Mouse (Mus musculus) midbrain, embryonic 10.5 days (tissue): ENCODE results near the gene Bag2. TPM values are rescaled to one million over a fixed set of nuclear protein-coding genes. Genes with fewer than 3 reads are reported as not detected.
A peak's percentile ranks its signal among the peaks of the same experiment; 100 is the strongest.

Source experiments
- DNase-seq: peaks from one replicate; pipeline ENCODE4 v3.0.0-alpha.2; 2017; ENCODE audit warnings: low spot score
- H3K27ac ChIP-seq: fragments of 300-500 bp; sonication (generic); replicated peaks from 2 replicates; pipeline ENCODE4 v1.5.1; 2016; ENCODE audit warnings: mild to moderate bottlenecking
- H3K27me3 ChIP-seq: fragments of 300-500 bp; sonication (generic); 2 replicates; pipeline ENCODE4 v1.6.1; 2016; ENCODE audit warnings: low read depth, mild to moderate bottlenecking; ENCODE audit not compliant: poor library complexity, severe bottlenecking
- H3K36me3 ChIP-seq: fragments of 300-500 bp; sonication (generic); 2 replicates; pipeline ENCODE4 v1.6.1; 2016; ENCODE audit warnings: mild to moderate bottlenecking, moderate library complexity
- H3K4me1 ChIP-seq: fragments of 300-500 bp; sonication (generic); 2 replicates; pipeline ENCODE4 v1.6.1; 2016
- H3K4me3 ChIP-seq: fragments of 300-500 bp; sonication (generic); 2 replicates; pipeline ENCODE4 v1.5.1; 2016; ENCODE audit warnings: mild to moderate bottlenecking, moderate library complexity
- H3K9me3 ChIP-seq: fragments of 300-500 bp; sonication (generic); replicated peaks from 2 replicates; pipeline ENCODE4 v1.6.1; 2016; ENCODE audit warnings: mild to moderate bottlenecking
- WGBS: fragments of 180-500 bp; shearing (Covaris S2); methylation state at CpG from one replicate; pipeline ENCODE4 v1.1.7; 2016; 5-methylcytosine and 5-hydroxymethylcytosine counted together
- polyA plus RNA-seq: library from polyadenylated mRNA; unstranded; fragments of >200 nt; fragmentation: Nextera tagmentation; extraction: Ambion mirVana; gene quantifications from 2 replicates; pipeline ENCODE4 v1.2.1, GENCODE M21; 2016

The Bag2 gene
- polyA plus RNA-seq, 1 experiment from 2014 or later: 52.2 TPM

DNA sequence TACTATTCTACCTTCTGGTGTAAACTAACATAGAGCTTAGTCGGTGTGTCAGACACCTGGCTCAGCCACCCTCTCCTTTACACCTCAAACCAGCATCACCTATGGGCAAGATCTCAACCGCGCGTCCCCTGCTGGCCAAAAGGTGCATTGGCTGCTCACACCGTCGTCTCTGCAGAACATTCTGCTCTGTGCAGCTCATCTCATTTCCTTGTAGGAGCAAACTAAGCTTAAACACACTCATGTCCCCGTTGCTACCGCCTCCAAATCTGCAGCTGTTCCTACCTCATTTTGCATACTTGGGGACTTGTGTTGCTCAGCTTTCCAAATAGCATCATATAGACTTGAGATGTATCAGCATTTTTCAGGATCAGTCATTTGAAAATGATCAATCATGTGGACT, 14.7 kb downstream of the Bag2 start:
- no peak overlapping the region for H3K27ac ChIP-seq
- H3K4me1 ChIP-seq: no peaks in the 10 kb centered on the region
- peak; percentile 39 for DNase-seq
- H3K9me3 ChIP-seq: no peaks in the 10 kb centered on the region
- no peak overlapping the region for H3K4me3 ChIP-seq
- no peaks in the 10 kb centered on the region for H3K27me3 ChIP-seq
- peaks cover 82% of the 10 kb centered on the region for H3K36me3 ChIP-seq
- WGBS: 26% methylated on average over 8 of the region's 8 CpGs

DNA sequence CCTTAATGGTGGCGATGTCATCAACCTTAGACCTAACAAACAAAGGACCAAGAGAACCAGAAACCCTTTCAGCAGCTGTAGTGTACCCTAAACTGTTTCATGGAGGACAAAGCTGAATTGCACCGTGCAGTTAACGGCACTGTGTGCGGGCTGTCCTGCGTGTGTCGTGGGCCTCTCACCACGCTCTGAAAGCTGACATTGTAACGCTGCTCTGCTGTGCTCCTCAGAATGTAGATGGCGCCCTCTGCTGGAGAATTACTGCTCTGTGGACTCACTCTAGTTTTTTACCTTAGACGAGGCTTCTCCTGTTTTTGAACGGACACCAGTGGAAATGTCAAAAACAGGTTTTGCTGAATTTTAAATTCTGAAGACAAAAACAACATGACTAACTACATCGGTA, 18.3 kb downstream of the Bag2 start:
- 50% methylated on average over 12 of the region's 12 CpGs for WGBS
- Histone ChIP-seq H3K4me1 (no peaks in the 10 kb centered on the region), H3K27me3 (no peaks in the 10 kb centered on the region), H3K36me3 (peaks cover 85% of the 10 kb centered on the region), H3K9me3 (no peaks in the 10 kb centered on the region), H3K4me3 (no peak overlapping the region), H3K27ac (no peak overlapping the region)
- peak; percentile 67 for DNase-seq

- Histone ChIP-seq H3K27ac (no peak overlapping the region), H3K27me3 (no peaks in the 10 kb centered on the region), H3K36me3 (peaks cover 86% of the 10 kb centered on the region), H3K4me3 (no peak overlapping the region), H3K9me3 (no peaks in the 10 kb centered on the region), H3K4me1 (no peaks in the 10 kb centered on the region)
- no peak for DNase-seq
- WGBS: 89% methylated on average over 11 of the region's 11 CpGs
Observed at GRCm38 (mm10) chr1:33738681-33739278, 18.8 kb downstream of the Bag2 start.

GRCm38 (mm10) chr1:33738281-33738680, 19.3 kb downstream of the Bag2 start:
- WGBS: 96% methylated on average over 11 of the region's 11 CpGs
- Histone ChIP-seq H3K4me3 (no peak overlapping the region), H3K36me3 (peaks cover 90% of the 10 kb centered on the region), H3K4me1 (no peaks in the 10 kb centered on the region), H3K27ac (no peak overlapping the region), H3K9me3 (no peaks in the 10 kb centered on the region), H3K27me3 (no peaks in the 10 kb centered on the region)
- DNase-seq: no peak

GRCm38 (mm10) chr1:33734001-33734685, 23.5 kb downstream of the Bag2 start:
- Histone ChIP-seq H3K27me3 (no peaks in the 10 kb centered on the region), H3K36me3 (peaks cover 99% of the 10 kb centered on the region), H3K4me1 (no peaks in the 10 kb centered on the region), H3K9me3 (no peaks in the 10 kb centered on the region), H3K27ac (no peak overlapping the region), H3K4me3 (no peak overlapping the region)
- 88% methylated on average over 5 of the region's 5 CpGs for WGBS
- DNase-seq: no peak

DNA sequence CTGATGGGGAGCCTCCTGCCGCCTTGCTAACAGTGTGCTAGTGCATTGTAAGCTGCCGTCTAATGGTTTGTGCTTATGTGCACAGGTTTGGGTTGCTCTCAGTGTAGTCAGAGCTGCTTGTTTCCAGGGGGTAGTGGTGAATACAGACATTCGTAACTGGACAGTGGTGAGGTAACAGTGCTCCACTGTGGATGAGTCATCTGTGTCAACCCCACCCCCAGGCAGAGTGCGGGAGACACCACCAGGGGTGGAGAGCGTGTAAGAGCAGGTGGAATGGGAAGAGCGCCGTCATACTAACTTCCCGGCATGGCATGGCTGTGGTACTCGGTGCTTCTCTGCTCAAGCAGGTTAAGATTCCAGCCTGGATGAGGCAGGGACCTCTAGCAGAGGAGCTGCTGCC, 24.6 kb downstream of the Bag2 start:
- H3K4me1 ChIP-seq: no peaks in the 10 kb centered on the region
- H3K36me3 ChIP-seq: peaks cover 99% of the 10 kb centered on the region
- H3K9me3 ChIP-seq: no peaks in the 10 kb centered on the region
- 94% methylated on average over 9 of the region's 9 CpGs for WGBS
- no peaks in the 10 kb centered on the region for H3K27me3 ChIP-seq
- no peak for DNase-seq
- no peak overlapping the region for H3K4me3 ChIP-seq
- H3K27ac ChIP-seq: no peak overlapping the region

GRCm38 (mm10) chr1:33725086-33725485, 32.5 kb downstream of the Bag2 start:
- H3K36me3 ChIP-seq: peaks cover 83% of the 10 kb centered on the region
- no peak for DNase-seq
- H3K4me1 ChIP-seq: peaks cover 13% of the 10 kb centered on the region
- no peak overlapping the region for H3K27ac ChIP-seq
- 96% methylated on average over 5 of the region's 5 CpGs for WGBS
- H3K27me3 ChIP-seq: no peaks in the 10 kb centered on the region
- H3K4me3 ChIP-seq: no peak overlapping the region
- no peaks in the 10 kb centered on the region for H3K9me3 ChIP-seq

GRCm38 (mm10) chr1:33724516-33724915, 33.1 kb downstream of the Bag2 start:
- 92% methylated on average over 6 of the region's 6 CpGs for WGBS
- no peaks in the 10 kb centered on the region for H3K9me3 ChIP-seq
- no peak overlapping the region for H3K27ac ChIP-seq
- H3K27me3 ChIP-seq: no peaks in the 10 kb centered on the region
- no peak for DNase-seq
- H3K4me1 ChIP-seq: peaks cover 15% of the 10 kb centered on the region
- no peak overlapping the region for H3K4me3 ChIP-seq
- peaks cover 78% of the 10 kb centered on the region for H3K36me3 ChIP-seq

DNA sequence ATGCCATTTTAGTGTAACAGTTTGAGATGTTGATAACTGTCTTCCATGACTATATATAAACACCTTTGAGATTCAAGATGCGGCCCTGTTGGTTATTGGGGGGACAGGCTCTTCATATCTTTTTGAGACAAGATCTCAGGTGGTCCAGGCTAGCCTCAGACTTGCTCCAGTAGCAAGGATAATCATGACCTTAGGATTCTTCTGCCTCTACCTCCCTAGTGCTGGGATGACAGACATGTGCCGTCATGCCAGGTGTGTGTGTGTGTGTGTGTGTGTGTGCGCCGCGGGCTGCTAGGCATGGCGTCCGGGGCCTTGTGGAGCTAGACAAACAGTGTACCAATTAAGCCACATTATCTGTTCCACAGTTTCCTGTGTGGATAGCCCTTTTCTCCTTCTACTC, 36.6 kb downstream of the Bag2 start:
- H3K4me1 ChIP-seq: peaks cover 17% of the 10 kb centered on the region
- H3K4me3 ChIP-seq: peak overlapping the region; percentile 90
- no peaks in the 10 kb centered on the region for H3K27me3 ChIP-seq
- no peaks in the 10 kb centered on the region for H3K9me3 ChIP-seq
- no peak for DNase-seq
- WGBS: 94% methylated on average over 7 of the region's 7 CpGs
- no peak overlapping the region for H3K27ac ChIP-seq
- H3K36me3 ChIP-seq: peaks cover 45% of the 10 kb centered on the region

- Histone ChIP-seq H3K4me3 (peak overlapping the region; percentile 90), H3K4me1 (peaks cover 17% of the 10 kb centered on the region), H3K27ac (peak overlapping the region; percentile 94), H3K9me3 (no peaks in the 10 kb centered on the region), H3K36me3 (peaks cover 37% of the 10 kb centered on the region), H3K27me3 (no peaks in the 10 kb centered on the region)
- no peak for DNase-seq
- under 1% methylated on average over 41 of the region's 41 CpGs for WGBS
Observed at GRCm38 (mm10) chr1:33720231-33720630, 37.4 kb downstream of the Bag2 start.

- under 1% methylated on average over 54 of the region's 54 CpGs for WGBS
- no peaks in the 10 kb centered on the region for H3K9me3 ChIP-seq
Observed at GRCm38 (mm10) chr1:33719733-33720225, 37.8 kb downstream of the Bag2 start, which contains the start of gene Rab23. Gene Rab23, plus strand, starts transcription at chr1:33719887.

GRCm38 (mm10) chr1:33717636-33718035, 40.0 kb downstream of the Bag2 start:
- 100% methylated on average over 1 of the region's 1 CpGs for WGBS
- no peak for DNase-seq

More at GRCm38 (mm10) chr1:33719733-33720225, 37.8 kb downstream of the Bag2 start, which contains the start of gene Rab23:
- peak; percentile 81 for DNase-seq
- Histone ChIP-seq H3K27me3 (no peaks in the 10 kb centered on the region), H3K27ac (peak within 1 kb of the TSS; percentile 94), H3K36me3 (peaks cover 33% of the 10 kb centered on the region), H3K4me3 (peak within 1 kb of the TSS; percentile 90), H3K4me1 (peaks cover 20% of the 10 kb centered on the region)

DNA sequence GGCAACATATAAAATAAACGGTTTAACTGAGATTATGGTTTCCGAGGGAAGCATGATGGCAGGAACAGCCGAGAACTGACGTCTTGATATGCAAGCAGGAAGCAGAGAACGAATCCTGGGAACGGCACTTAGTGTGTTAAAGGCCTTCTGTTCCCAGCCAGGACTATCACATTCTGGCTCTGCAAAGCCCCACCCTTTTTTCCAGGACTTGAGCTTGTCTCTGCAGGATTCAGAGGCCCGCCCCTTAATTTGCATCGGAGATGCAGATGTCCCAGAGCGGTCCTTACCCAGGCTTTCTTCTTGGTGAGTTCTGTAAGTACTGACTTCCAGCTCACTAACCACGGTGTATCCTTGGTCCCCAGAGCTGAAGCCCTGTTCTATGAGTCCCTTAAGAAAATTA, 42.8 kb downstream of the Bag2 start:
- Histone ChIP-seq H3K9me3 (no peaks in the 10 kb centered on the region), H3K4me3 (peak overlapping the region; percentile 16; the same call in 1 of the 2 replicates), H3K27ac (no peak overlapping the region), H3K4me1 (peaks cover 8% of the 10 kb centered on the region), H3K27me3 (0 out of 2 replicates have a peak, but pooled peaks cover 3% of the 10 kb centered on the region), H3K36me3 (no peaks in the 10 kb centered on the region)
- 8% methylated on average over 10 of the region's 10 CpGs for WGBS
- DNase-seq: peak; percentile 27

More at GRCm38 (mm10) chr1:33717636-33718035, 40.0 kb downstream of the Bag2 start:
- Histone ChIP-seq H3K9me3 (no peaks in the 10 kb centered on the region), H3K27ac (no peak overlapping the region), H3K4me1 (peaks cover 22% of the 10 kb centered on the region), H3K27me3 (0 out of 2 replicates have a peak, but pooled peaks cover 3% of the 10 kb centered on the region), H3K4me3 (no peak overlapping the region), H3K36me3 (peaks cover 12% of the 10 kb centered on the region)
